Mouse (Mus musculus) gastrocnemius, postnatal 10 days (tissue): Measurements from ENCODE around the gene Arl11. TPM values are rescaled to one million over a fixed set of nuclear protein-coding genes. Genes with fewer than 3 reads are reported as not detected.
"Not testable (repeated sequence)": the region's sequence is repeated elsewhere in the genome, so short reads cannot be mapped to it uniquely, and the experiment has no call there.

ENCODE experiments used
- DNase-seq: peaks from one replicate; pipeline ENCODE4 v3.0.0; 2021; ENCODE audit warnings: mixed read lengths
- long read RNA-seq, 2 experiments: library from polyadenylated mRNA; stranded (forward); transcript quantifications; one replicate each; pipeline ENCODE4 v2.0.0; 2021
- total RNA-seq, 2 experiments: library from RNA; stranded (reverse); gene quantifications; 2 replicates each; pipeline ENCODE4 v1.2.3; 2021

The Arl11 gene
- total RNA-seq = 1 to 10 TPM in 1 of 2 experiments, under 1 TPM in 1; 0.21 to 1.0 TPM
- long read RNA-seq, experiment 1, partial matches to known transcripts = 0 of 1 reads
- long read RNA-seq, experiment 1, other reads (novel, unspliced or antisense) = 0 of 1 reads
- long read RNA-seq, experiment 2 = 0 reads

DNA sequence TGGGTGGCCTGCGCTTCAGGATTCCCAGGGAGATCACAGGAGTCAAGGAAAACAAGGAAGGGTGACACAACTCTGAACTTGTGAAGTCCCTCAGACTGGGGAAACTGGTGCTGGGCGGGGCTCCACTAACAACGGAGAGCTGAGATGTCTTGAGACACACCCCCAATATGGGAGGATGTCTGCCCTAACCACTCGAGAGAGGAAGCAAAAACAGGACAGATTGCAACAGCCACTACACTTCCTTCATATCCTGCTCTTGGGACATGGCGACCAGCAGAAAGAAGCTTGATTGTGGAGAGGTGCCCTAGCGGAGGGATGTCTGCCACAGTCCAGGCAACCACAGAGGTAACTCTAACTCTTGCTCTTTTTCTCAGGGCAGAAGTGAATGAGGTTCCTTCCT lies at the start of gene Arl11:
Gene Arl11, plus strand, starts transcription at position 161 of the 400 bp plus-strand sequence.
- DNase-seq = no peak

DNA sequence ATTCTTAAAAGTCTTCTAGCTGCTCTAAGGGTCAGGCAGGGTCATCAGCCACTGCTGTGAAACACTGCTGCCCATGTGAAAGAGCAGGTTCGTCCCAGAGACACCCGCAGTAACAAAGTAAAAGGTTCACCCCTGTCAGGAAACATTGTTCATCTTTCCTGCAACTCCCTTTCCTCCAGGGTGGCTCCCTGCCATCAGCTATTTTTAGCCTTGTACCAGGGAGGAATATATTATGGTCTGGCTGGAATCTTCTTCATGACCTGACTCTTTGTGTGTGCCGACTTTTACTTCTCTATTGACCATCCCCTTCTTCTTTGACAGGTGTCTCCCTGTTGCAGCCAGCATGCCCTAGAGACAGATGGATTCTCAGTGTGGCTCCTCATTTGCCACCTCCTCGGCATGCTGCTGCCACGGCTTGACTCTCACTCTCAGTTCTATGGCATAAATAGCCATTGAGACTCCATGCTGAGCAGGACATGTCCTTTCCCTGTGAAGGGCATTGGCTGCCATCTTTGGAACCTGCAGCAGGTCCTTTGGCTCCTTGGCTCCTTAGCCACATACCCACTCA lies 41.6 kb upstream of the Arl11 start:
- peak; percentile 17 for DNase-seq

DNA sequence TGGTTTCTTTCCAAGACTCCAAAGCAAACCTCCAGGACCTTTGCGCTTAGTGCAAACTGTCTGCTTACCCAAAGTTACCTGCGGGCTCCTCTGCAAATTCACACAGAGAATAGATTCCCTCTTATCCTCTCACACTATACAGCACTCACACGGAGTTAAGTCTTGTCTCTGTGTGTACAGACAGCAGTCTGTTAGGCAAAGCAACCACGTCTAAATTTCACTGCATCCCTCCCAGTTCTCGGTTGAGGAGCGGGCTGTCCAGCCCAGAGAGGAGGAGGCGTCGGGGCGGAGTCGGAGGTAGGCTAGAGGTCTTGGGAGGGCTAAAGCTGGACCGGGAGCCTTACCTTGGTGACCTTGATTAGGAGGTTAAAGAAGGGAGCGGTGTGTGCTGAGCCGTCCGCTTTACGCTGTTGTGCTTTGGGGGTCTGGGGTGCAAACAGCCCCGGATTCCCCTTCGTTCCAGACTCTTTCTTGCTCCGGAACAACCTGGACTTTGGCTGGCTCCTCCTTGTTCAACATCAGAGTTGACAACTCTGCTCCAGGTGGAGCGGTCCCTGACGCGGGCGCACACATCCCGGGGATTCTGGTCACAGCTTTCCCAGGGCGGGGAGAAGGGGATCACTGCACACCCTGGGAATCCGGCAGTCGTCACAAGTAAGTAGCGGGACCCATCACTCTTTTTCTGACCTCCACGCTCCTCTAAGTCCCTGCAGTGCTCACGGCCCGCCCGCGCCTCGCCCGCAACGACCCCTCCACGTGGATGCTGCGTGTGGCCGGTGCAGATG lies 34.9 kb upstream of the Arl11 start:
- DNase-seq = no peak

DNA sequence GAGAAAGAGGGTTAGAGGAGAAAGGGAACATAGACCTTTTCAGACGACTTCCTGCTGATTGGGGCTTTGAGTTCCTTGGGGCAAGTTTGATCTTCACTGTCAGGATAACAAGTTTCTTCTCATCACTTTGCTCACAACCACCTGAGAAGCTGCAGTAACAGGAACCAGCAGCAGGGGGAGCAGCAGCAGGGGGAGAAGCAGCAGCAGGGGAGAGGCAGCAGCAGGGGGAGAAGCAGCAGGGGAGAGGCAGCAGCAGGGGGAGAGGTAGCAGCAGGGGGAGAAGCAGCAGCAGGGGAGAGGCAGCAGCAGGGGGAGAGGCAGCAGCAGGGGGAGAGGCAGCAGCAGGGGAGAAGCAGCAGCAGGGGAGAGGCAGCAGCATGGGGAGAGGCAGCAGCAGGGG lies 32.3 kb upstream of the Arl11 start:
- DNase-seq = peak; percentile 57

DNA sequence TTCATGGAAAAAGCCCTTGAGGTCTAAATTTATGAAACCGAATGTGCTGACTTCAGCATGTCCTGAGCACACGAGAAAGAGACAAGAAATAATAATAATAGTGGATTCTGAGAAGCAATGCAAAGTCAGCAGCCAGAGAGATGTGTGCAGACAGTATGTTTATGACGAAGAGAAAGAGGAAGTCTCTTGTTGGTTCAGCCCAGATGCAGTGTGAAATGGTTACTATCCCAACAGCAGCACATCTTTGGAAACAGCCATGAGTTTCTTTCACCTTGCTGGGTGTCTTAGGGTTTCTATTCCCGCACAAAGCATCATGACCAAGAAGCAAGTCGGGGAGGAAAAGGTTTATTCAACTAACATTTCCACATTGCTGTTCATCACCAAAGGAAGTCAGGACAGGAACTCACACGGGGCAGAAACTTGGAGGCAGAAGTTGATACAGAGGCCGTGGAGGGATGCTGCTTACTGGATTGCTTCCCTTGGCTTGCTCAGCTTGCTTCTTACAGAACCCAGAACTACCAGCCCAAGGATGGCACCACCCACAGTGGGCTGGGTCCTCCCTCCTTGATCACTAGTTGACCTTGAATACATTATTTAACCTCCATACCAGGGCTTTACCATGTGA lies 30.8 kb upstream of the Arl11 start:
- DNase-seq = no peak

DNA sequence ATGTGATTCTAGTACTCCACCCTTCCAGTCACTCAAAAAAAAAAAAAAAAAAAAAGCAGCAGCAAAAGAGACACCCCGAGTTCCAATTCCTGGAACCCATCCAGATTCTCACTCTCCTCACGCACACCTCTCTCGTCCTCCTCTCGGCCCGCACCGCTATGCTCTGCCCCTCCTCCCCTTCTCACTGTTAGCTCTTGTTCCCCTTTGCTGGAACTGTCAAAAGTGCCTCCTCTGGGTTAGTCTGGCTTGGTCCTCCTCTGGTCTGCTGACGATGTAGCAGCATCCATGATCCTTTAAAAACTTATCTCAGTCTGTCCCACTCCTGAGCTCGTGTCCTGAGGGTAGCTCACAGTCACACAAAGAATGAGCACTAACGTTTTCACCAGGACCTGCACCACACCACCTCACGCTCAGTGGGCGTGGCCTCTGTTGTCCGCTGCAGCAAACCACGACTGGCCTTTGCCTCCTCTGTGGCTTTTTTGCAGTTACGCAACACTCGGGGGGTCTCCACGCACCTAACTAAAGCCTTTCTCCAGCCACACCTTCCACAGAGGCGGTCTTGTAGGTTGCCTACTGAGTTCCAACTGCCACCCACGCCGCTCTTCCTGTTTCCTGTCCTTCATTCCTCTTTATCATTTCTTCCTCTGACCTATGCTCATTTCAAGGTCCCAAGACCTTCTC lies 20.8 kb upstream of the Arl11 start:
- DNase-seq = no peak

DNA sequence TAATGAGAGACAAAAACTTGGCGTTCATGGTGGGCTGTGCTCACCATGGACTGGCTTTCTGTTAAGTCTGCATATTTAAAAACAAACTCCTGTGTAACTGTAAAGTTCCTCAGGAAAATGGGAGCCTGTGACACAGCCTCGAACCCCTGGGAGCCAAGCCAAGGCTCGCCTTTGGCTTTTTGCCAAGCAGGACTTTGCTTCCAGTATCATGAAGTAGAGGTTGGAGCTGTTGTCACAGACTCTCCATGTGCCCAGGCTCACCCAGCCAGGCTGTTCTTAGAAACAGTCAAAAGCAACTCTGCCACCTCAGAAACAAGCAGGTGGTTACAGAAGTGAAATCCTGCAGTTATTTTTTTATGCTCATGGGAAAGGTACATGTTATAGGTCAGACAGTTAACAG lies 18.9 kb upstream of the Arl11 start:
- peak; percentile 34 for DNase-seq

DNA sequence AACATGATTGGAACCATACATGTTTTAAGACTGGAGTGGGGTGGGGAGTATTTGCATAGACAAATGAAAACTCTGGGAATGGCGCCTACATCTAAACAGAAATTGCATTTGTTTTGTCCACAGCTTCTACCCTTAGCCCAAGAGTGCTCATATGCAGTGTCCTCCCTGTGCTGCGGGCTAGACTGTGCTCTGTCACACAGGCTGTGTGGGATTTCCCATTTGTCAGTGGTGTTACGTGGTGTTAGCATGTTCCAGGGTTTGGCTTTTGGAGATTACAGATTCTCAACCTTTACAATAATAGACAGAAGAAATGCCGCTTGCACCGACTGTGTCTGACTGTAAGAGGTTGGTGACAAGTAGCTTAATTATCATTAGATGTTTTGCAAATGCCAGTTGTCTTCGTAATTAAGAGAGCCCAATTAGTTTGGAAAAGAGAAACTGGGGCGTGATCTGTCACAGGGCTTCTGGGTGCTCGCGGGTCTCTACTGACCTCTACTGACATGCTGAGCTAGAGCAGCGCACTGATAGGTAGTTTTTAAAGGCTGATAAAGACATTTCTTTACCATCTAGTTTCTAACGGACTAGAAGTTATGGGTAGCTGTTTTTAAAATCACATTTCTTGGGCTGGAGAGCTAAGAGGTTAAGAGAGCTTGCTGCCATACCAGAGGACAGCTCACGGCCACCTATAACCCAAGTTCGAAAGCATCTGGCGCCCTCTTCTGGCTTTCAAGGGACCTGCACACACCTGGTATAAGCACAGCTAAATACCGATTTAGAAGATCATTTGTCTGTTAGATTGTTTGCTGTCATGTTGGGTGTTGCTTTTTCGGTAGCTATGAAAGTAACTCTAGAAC lies 15.4 kb upstream of the Arl11 start:
- DNase-seq = peak; percentile 62

DNA sequence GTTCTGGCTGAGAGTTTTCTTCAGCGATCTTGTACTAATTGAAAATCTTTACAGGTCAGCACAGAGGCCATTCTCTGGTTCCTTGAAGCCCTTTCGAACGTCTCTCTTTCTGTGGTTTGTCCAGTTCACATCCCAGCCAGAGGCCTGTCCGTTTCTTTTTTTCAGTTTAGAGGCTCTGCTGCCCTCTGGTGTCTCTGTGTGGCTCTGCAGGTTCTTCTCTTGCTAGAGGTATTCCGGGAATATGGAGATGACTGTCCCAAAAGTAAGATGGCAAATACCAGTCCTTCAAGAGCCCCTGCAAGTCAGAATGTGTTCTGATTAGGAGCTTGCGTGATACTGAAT lies 14.8 kb upstream of the Arl11 start:
- DNase-seq = peak; percentile 54

DNA sequence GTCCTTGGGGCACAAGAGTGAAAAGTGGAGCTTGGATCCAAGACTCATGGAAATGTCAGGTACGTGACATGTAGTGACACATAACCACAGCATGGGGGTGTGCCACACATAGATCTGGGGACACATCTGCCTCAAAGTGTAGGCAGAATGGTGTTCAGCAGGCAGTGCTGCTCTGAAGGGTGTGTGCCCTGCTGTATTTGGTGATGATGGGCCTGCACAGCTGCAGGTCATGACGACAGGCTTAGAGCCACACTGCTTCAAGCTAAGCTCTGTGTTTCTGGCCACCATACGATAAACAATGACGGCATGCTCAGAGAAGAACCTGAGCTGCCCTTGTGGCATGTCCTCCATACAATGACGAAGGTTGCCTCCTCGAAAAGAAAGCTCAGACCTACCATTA lies 9.7 kb upstream of the Arl11 start:
- no peak for DNase-seq

DNA sequence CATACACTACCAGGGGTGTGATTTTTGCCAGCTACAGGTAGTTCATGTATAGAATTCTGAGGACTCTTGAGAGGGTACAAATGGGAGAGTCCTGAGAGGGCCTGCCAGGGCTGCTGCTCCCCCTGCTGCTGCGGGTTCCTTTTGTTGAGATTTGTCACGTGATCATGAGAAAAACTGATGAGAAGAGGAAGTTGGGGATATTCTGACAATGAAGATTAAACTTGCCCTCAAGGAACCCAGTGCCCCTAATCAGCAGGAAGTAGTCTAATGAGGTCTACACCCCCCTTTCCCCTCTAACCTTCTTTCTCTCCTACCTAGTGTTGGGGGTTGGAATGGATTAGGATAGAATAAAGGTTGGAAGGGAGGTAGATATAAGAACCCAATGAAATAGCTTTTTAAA lies 8.2 kb upstream of the Arl11 start:
- DNase-seq = no peak

DNA sequence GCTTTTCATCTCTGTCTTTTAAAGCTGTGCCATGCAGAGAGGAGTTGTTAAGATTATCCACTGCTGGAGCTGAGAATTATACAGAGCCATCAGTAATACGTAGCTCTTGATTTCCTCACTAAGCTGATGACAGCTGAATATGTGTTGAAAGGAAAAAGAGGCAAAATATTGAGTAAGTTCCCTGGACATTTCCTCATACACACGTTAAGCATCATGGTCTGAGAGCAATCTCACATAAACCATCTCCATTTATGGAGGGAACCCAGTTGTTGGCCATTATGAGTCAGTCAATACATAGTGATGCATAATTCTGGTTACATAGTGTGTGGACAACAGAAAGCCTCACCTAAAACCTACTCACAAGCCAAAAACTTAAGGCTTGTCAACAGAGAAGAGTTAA lies 7.1 kb upstream of the Arl11 start:
- DNase-seq = no peak

DNA sequence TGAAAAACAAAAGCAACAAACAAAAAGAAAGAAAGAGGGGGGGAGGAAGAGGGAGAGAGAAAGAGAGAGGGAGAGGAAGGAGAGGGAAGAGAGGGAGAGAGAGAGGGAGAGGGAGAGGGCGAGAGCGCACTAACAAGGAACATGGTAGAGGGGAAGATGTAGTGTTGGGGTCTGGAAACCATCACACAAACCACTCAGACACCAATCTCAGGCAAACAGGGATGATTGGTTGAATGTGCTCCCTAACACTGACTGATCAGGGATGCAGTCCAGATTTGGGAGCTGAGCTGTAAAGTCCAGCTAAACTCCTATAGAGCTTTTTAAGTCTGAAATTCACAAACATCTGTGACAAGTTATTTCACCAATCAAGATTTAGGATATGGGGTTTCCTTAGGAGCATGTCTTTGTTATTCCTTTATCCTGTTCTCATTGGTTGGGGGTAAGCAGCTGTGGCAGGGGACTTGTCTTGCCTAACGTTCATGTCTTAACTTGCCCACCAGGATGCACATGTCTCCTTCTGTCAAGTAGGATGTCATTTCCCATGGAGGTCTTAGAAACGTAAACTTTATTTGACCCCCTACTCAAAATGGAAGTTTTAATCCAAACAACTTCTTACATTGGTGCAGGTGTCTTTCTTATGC lies 5.5 kb upstream of the Arl11 start:
- no peak for DNase-seq

DNA sequence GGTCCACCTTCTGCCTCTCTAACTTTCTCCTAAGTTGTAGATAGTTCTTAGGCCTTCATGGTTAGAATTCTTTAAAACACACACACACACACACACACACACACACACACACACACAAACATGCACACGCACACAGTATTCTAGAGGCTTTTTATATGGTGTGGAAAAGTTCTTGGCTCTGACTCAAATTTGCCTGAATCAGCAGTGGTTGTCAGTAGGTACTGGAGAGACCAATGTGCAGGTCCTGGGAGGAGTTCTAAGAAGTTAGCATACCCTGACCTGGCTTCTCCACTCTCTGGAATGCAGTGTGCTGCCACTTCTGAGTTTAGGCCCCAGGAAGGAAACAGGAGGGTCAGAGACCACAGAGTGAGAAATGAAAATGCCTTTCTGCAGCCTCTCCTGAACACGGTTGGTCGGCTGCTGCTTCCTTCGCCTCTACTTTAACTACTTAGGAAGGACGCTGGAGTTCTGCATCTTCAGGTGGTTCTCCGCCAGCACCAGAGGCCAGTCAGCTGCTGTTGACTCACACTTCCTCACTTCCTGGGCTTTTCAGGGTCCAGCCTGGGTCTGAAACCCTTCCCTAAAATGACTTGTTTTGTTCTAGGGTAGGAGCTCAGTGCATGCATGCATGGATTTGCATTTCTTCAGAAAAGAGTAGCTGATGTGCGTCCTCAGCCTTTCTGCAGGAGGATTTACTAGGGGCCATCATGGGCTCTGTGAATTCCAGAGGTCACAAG lies 651 bp downstream of the Arl11 start:
- no peak for DNase-seq

DNA sequence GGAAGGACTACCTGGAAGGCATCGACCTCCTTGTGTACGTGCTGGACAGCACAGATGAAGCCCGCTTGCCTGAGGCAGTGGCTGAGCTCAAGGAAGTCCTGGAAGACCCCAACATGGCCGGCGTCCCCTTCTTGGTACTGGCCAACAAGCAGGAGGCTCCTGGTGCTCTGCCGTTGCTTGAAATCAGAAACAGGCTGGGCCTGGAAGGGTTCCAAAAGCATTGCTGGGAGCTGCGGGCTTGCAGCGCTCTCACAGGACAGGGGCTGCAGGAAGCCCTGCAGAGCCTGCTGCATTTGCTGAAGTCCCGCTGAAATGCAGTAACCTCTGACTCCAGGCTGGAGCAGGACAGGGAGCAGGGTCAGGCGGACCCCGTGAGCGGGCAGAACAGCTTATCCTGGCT lies 1.4 kb downstream of the Arl11 start:
- DNase-seq = peak; percentile 41

DNA sequence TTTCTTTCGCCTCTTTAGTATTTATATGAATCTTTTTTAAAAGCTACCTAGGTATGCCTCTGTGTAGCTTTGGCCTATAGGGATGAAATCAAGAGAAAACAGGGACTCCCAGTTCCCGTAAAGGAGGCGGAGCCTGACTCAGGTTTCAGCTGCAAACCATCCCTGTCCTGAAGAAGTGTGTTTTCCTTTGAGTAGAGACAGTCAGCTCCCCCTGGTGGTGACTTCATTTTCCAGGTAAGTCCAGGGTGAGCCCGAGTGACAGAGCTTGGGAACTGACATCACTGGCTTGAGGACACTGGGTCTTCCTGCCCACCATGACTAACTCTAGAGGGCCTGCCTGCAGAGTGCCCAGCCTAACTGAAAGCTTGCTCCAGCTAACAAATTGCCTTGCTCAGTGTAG lies 7.3 kb downstream of the Arl11 start:
- DNase-seq = peak; percentile 42

DNA sequence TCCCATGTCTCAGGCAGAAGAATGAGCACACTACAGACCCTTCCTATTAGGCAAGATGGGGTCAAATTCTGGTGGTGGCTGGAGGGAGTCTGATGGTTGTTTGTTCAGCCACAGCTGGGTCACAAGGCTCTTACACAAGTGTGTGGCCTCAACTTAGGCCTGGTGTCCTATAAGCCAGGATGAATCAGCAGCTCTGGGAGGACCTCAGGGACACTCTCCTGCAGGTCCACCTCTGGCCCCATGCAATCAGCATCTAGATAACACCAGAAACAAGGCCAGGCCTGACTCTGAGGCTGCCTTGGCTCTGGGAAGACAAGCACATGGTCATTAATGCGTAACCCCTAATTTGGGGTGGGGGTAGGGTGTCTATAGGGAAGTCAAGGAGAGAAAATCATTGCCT lies 11.2 kb downstream of the Arl11 start:
- no peak for DNase-seq

DNA sequence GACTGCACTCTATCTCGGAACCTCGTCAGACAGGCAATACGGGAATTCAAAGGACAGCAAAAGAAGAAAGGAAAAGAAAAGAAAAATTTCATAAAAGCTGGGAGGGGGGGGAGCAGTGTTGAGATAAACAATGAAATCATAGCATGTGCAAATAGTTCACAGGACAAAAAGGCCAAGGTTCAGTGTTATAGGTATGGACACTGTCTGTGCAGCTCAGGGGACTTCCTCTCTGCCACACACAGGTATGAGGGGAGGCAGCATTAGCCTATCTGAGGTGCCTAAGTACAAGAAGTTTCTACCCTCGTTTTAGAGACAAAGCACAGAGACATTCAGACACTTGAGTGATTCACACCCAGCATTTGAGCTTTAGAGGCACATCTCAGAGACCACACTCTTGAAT lies 11.6 kb downstream of the Arl11 start:
- DNase-seq = no peak

DNA sequence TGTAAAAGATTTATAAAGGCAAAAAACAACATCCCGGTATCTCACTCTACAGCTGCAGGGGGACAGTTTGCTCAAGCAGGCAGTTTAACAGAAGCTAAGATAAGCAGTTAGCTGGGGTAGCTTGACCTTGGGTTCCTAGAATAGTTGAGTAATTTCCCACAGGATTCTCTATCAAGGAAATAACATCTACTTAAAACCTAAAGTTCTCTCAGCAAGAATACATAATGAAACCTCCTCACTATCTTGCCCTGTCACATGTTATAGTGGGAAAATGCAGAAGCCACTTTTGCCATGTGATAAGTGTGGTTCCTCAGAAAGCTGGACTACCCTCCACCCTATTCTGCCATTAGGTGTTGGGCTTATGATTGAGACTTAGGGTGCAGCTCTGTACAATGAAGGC lies 13.2 kb downstream of the Arl11 start:
- no peak for DNase-seq

DNA sequence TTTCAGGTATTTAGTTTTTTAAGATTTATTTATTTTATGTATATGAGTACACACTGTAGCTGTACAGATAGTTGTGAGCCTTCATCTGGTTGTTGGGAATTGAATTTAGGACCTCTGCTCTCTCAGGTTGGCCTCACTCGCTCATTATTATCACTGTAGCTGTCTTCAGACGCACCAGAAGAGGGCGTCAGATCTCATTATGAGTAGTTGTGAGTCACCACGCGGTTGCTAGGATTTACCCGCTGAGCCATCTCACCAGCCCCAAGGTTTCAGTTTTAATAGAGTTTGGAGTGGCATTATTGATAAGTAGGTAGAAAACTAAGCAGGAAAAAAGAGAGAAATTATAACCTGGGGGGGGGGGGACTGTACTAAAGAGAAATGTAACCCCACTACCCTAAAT lies 17.5 kb downstream of the Arl11 start:
- DNase-seq = not testable (repeated sequence)
